Comparison of ENCODE assay signal across 7 mouse cellular contexts in genomic region chr5:112179213-112180057, GRCm38 (mm10).
A peak's percentile ranks its signal among the peaks of the same experiment; 100 is the strongest.
DNase-seq lines count a peak whose midpoint lies in the region; ATAC-seq and TF ChIP-seq lines count a peak whose summit lies in the region.

No protein-coding gene starts in this region.

- no peak for ATAC-seq in kidney, postnatal 0 days (replicated peaks; ENCODE audit: low FRiP score, low read depth)
- no peak; the same call in 1 of the 2 replicates for ATAC-seq in stomach, embryonic 15.5 days (ENCODE audit: insufficient read depth, low FRiP score, low read depth)

- H3K4me3 ChIP-seq in kidney, postnatal 0 days (replicated peaks; ENCODE audit: low read depth, low read length), result peak overlapping the region; percentile 23
- H3K4me3 ChIP-seq in megakaryocyte, embryonic 14.5 days (replicated peaks), result peak overlapping the region; percentile 85
- H3K4me3 ChIP-seq in stomach, embryonic 15.5 days (replicated peaks), result peak overlapping the region; percentile 36

- H3K27ac ChIP-seq in kidney, postnatal 0 days, result no peak overlapping the region
- H3K27ac ChIP-seq in stomach, embryonic 15.5 days, result no peak overlapping the region

- no peaks in the 10 kb centered on the region for H3K4me1 ChIP-seq in kidney, postnatal 0 days (replicated peaks; ENCODE audit: insufficient read depth, low read length)
- H3K4me1 ChIP-seq in megakaryocyte, embryonic 14.5 days, result peaks cover 22% of the 10 kb centered on the region
- no peaks in the 10 kb centered on the region for H3K4me1 ChIP-seq in stomach, embryonic 15.5 days

- peak; percentile 16 to 27 for DNase-seq in left cerebral cortex, postnatal 25 days (ENCODE audit: low spot score in 2 of 2)
- DNase-seq in left cerebral cortex, adult 8-10 months (ENCODE audit: low spot score in 2 of 2), result no peak
- peak; percentile 16 for DNase-seq in c-Kit-positive CD71-positive TER-119-negative erythroid progenitor cells, embryonic 14.5 days (ENCODE audit: low read depth)
- peak; percentile 37 for DNase-seq in gastrocnemius, postnatal 10 days
- peak; percentile 65 for DNase-seq in kidney, postnatal 0 days (ENCODE audit: low spot score)

- no peaks in the 10 kb centered on the region for H3K27me3 ChIP-seq in kidney, postnatal 0 days (ENCODE audit: insufficient read depth, low read length)
- H3K27me3 ChIP-seq in megakaryocyte, embryonic 14.5 days (replicated peaks), result peaks cover 79% of the 10 kb centered on the region
- no peaks in the 10 kb centered on the region for H3K27me3 ChIP-seq in stomach, embryonic 15.5 days (replicated peaks)

- WGBS in kidney, postnatal 0 days, result 10% methylated on average over 25 of the region's 25 CpGs
- 11% methylated on average over 25 of the region's 25 CpGs for WGBS in stomach, embryonic 15.5 days

- H3K36me3 ChIP-seq in kidney, postnatal 0 days (ENCODE audit: insufficient read depth, low read length), result no peaks in the 10 kb centered on the region
- no peaks in the 10 kb centered on the region for H3K36me3 ChIP-seq in megakaryocyte, embryonic 14.5 days (replicated peaks; ENCODE audit: low read length)
- H3K36me3 ChIP-seq in stomach, embryonic 15.5 days, result no peaks in the 10 kb centered on the region

- H3K9ac ChIP-seq in kidney, postnatal 0 days (ENCODE audit: low read depth, low read length), result no peak overlapping the region
- H3K9ac ChIP-seq in stomach, embryonic 15.5 days, result no peak overlapping the region

- intact Hi-C loops in left cerebral cortex, postnatal 25 days (cut with DNase I), result no loop called here

- H3K9me3 ChIP-seq in kidney, postnatal 0 days (replicated peaks; ENCODE audit: low read length), result no peaks in the 10 kb centered on the region
- peaks cover 15% of the 10 kb centered on the region for H3K9me3 ChIP-seq in megakaryocyte, embryonic 14.5 days
- no peaks in the 10 kb centered on the region for H3K9me3 ChIP-seq in stomach, embryonic 15.5 days

- TF ChIP-seq CTCF in kidney, postnatal 0 days (IDR thresholded peaks at IDR 0.05; ENCODE audit: low read depth), result peak; percentile 77

- peak overlapping the region; percentile 55 for H3K4me2 ChIP-seq in kidney, postnatal 0 days (ENCODE audit: low read length)
- peak overlapping the region; percentile 52 for H3K4me2 ChIP-seq in stomach, embryonic 15.5 days

Comparison
In these comparisons a context has a peak if more than half of its experiments do, and no peak if none do; other contexts are left out.
1. DNase-seq: peak in left cerebral cortex, postnatal 25 days (2 of 2), c-Kit-positive CD71-positive TER-119-negative erythroid progenitor cells, embryonic 14.5 days (single experiment), gastrocnemius, postnatal 10 days (single experiment) and kidney, postnatal 0 days (single experiment); none in left cerebral cortex, adult 8-10 months (0 of 2).
2. H3K4me3 ChIP-seq: peak in every context shown above with its lines; median percentile 85 in megakaryocyte, embryonic 14.5 days; 36 in stomach, embryonic 15.5 days; 23 in kidney, postnatal 0 days.